Mouse (Mus musculus) Muller cell, postnatal 12 days (primary cell): ENCODE results near the gene Ero1l.

Source experiments
- DNase-seq: peaks from one replicate; pipeline ENCODE4 v3.0.0-alpha.2; 2015; ENCODE audit errors: inconsistent ontology term

The Ero1l gene

GRCm38 (mm10) chr14:45318426-45319236 lies at the start of gene Ero1l:
Gene Ero1l, minus strand, starts transcription at chr14:45318771.
- DNase-seq, result peak; percentile 89

GRCm38 (mm10) chr14:45365196-45365587 lies 46.6 kb upstream of the Ero1l start:
- DNase-seq, result no peak

- DNase-seq, result peak; percentile 51
Observed at GRCm38 (mm10) chr14:45364211-45365195, 45.9 kb upstream of the Ero1l start.

GRCm38 (mm10) chr14:45350931-45351859 lies 32.6 kb upstream of the Ero1l start, which contains the start of gene Styx:
Gene Styx, plus strand, starts transcription at chr14:45351093.
- DNase-seq, result peak; percentile 98

DNA sequence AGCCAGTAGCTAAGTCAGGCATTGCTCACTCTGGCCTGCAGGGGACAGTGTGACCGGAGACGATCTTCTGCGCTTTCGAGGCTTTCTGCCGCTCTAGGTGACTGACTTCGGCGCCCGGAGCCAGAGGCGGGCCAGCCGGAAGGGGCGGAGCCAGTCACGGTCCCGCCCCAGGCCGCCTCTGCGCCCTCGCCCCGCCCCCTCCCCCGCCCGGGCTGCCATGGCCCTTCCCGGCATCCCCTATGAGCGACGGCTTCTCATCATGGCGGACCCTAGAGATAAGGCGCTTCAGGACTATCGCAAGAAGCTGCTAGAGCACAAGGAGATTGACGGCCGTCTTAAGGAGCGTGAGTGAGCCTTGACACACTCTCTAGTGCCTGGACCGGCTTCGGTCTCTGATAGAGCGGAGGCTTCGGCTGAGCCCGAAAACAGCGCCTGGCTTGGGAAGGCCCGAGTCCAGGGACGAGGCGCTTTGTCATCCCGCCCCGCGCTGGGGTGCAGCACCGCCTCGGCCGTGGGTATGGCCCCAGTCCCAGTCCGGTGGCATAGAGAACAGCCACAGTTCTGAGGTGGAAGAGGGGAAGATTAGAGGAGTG lies 11.1 kb upstream of the Ero1l start, which contains the start of gene Psmc6:
Psmc6 (plus strand) TSS at position 200 of the 593 bp plus-strand sequence.
- peak; percentile 97 for DNase-seq

- no peak for DNase-seq
Observed at GRCm38 (mm10) chr14:45329018-45329588, 10.5 kb upstream of the Ero1l start.

GRCm38 (mm10) chr14:45328072-45328713 lies 9.6 kb upstream of the Ero1l start:
- DNase-seq, result no peak

DNA sequence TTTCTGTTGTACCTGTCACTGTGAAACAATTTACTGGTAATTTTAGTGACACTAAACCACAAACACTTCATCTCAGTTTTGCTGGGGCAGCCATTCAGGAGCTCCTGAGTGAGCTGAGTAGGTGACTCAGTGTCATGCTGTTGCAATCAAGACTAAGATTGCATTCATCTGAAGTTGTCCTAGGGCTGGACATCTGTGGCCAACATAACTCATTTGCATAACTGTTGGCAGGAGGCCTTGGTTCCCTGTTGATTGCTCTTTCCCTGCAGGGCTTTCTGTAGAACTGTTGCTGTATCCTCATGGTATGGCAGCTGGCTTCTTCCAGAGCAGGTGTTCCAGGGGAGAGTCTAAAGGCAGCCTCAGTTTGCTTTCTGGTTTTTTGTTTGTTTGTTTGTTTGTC lies 6.9 kb upstream of the Ero1l start:
- DNase-seq, result peak; percentile 90

GRCm38 (mm10) chr14:45323320-45323719 lies 4.7 kb upstream of the Ero1l start:
- DNase-seq, result no peak

- no peak for DNase-seq
Observed at GRCm38 (mm10) chr14:45322450-45322849, 3.9 kb upstream of the Ero1l start.

DNA sequence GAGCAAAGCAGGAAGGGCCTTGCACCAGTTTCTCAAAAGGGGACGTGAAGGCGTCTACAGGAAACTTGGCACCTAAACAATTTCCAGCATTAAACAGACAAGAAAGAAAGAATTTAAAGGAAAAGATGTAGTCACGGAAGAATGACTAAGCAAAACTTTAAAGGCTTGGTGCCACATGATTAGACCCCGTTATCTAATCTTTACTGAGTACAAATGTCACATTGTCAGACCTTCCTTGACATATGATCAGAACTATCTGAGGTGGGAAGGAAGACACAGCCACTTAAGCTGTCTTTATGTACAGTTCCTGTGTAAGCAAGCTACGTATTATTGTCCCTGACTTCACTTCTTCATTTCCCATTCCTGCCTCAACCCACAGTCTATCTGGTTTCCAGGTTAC lies 3.1 kb upstream of the Ero1l start:
- DNase-seq, result no peak

DNA sequence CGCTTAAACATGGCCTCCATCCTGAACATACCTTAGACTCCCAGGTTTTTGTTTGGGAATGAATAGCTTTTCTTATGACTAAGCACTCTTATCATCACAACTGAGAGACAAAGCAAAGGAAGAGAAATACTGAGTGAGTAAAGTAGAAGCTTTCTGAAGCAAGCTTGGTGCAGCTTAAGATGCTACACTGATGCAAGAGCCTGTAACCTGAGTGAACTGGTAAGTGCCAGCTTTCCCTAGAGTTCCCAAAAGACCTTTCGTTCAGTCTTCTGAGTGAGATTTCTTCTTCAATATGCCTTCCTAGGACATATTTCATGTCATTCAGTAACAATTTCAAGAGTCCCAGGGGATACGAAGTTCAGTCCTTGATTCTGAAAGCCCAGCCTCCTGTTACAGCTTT lies 2.5 kb upstream of the Ero1l start:
- DNase-seq, result no peak

DNA sequence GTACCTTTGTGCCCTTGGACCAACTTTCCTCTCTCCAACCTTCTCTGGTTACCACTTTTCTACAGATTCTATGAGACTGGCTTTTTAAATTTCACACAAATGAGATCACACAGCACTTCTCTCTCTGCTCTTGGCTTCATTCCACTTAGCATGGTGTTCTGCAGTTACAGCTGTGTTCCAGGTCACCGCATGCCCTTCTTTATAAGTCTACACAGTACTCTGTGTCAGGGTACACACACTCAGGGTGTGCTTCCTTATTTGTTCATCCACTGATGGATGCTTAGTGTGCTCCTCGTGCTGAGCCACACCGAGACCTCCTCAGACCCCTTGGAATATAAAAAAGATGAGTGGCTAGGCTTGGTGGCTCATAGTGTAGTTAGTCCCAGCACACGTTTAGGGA lies 1.5 kb upstream of the Ero1l start:
- DNase-seq, result no peak

- no peak for DNase-seq
Observed at GRCm38 (mm10) chr14:45319237-45319610, 653 bp upstream of the Ero1l start.

DNA sequence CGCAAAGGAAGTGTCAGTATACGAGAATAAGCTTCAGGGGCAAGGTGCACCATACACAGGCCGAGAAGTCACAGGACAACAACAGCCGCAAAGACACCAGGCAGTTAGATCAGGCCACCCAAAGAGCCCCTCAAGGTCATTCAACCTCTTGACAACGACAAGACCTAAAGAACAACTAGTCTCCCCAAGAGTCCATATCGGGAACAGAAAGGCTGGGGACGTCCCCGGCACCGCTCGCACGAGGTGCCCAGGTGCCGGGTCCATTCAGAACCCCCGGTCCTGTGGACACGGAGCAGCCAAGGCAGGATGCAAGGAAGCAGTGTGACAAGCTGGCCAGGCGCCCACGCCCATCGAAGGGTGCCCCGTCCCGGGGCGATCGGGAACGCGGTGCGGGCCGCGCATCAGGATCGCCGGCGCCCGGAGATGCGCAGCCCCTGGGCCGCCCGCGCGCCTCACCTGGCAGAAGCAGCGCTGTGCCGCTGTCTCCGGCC lies 605 bp downstream of the Ero1l start:
- no peak for DNase-seq

- DNase-seq, result no peak
Observed at GRCm38 (mm10) chr14:45316927-45317326, 1.6 kb downstream of the Ero1l start.

DNA sequence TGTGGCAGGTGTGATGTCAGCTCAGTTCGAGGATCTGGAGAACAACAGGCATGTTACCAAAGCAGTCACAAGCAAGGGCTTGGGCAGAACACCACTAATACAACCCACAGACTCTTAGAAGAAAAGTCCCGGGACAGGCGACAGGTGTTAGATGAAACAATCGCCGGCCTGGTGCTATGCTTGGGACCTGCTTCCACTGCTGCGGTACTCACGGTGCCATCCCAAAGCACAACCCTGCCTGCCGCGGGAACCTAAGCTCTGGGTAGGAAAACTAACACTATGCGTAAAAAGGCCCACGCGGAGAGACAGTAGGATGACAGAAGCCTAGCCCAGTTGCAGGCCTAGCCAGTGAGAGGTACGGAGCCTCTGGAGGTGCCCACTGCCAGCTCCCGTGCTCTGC lies 8.5 kb downstream of the Ero1l start:
- no peak for DNase-seq

DNA sequence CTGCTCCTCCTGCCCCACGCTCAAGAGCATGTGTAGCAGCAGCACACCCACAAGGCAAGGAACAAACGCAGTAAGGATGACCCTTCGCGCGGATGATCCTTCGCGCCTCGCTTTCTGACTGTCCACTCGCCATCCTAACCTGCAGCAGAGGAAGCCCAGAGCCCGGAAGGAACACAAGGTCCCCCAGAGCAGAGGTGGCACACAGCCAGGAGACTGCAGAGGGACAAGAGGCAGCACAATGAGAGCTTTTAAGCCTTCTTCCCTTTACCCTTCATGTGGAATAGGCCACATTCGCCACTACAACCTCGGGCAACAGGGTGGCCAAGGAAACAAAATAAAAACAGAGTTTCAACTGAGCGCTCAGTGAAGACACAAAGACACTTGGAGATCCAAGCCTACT lies 8.9 kb downstream of the Ero1l start:
- DNase-seq, result no peak

DNA sequence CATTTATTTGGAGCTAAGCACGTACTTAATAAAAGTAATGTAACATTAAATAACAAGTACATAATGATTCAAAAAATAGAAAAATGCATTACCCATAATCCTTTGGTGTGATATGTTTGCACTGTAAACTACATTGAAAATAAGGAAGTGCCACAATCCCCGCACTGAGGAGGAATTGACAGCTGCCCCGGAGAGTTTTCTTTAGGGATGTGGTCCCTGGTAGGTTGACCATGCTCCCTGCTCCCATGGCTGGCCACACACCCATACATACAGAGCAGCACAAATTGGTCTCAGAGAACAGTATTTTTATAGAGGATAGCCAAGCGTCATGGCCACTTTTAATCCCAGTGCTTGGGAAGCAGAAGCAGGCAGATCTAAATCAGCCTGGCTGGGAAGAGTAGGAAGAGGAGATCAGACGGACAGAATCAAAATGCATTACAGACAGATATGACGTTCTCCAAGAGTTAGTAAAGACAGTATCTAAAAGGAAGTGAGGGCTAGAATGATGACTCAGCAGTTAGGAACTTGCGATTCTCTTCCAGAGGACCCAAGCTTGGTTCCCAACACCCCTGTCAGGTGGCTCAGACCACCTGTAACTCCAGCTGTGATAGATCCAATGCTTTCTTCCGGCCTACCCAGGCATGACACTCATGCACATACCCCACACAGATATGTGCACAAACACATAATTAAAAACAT lies 10.8 kb downstream of the Ero1l start:
- DNase-seq, result no peak
